Mouse (Mus musculus) 3134 (cell line): Measurements from ENCODE around the gene Slc4a10.

Experiments
- DNase-seq: peaks from one replicate; pipeline ENCODE4 v3.0.0-alpha.2; 2011; ENCODE audit warnings: low spot score; ENCODE audit not compliant: insufficient read length; ENCODE audit errors: extremely low read depth

Gene Slc4a10

DNA sequence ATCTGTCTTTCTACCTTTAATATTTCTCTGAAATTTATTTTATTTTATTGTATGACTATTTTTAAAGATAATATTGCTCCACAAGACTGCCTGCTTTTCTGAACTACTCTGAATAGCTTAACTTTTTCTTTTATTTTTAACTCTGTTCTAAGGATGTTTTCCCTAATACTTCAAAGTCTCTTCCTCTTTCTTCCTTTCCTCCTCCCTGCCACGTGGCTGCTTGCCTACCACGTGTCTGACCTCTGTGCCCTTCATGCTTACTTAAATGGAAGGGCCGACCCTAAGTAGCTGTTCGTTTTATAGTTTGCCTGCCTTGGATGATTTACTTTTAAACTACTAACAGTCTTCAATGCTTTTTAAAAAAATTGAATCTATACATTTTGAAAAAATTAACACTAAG, 225.6 kb downstream of the Slc4a10 start:
- DNase-seq, result no peak

DNA sequence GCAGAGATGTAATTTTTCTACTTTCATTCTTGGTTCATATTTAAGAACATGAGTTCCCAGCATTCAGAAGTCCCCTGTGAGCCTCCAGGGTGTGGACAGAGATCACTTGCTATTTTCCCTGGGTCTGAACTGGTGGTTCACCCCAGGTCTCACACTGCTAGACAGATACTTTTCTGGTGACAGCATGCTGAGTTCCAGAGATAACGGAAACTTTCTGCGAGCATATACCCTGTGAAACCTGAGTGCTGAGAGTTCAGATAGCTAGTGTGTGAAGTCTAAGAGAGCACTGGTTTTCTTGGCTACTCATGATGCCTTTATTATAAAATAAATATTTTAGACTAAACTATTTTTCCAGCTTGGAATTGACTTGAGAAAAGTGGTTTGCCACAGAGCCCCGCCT, 232.5 kb downstream of the Slc4a10 start:
- no peak for DNase-seq

DNA sequence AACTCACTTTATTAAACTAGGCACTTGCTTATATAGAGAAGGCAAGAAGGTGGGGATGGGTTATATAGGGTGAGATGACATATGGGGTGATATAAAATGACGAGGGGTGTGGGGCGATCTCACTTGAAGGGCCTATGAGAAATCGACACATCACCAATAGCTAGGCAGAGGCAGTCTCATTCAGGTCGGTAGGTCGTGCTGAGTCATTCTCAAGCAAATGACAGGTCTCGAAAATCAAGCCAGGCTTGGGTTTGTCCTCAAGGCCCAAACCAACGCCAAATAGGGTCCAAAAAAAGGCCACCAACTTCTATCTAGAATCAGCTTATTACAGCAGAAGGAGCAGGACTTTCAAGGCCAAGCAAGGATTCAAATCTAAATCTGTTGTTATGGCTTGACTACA, 233.5 kb downstream of the Slc4a10 start:
- DNase-seq, result no peak

DNA sequence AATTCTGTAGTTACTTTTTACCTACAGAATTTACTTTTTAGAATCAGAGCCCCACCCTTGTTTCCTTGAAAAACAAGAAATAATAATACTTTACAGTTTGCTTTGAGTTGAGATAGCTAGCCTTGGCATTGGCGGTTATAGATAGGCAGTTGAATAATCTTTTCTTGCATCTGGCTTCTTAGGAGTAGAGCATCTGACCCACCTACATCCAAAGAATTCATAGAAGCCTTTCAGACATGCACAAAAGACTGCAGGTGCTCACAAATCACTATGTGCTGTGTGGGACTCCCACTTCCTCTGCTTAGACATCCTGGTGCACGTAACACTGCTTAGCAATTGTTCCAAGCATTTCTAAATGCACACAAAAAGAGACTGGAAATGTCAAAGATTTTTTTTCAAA, 238.8 kb downstream of the Slc4a10 start:
- no peak for DNase-seq

DNA sequence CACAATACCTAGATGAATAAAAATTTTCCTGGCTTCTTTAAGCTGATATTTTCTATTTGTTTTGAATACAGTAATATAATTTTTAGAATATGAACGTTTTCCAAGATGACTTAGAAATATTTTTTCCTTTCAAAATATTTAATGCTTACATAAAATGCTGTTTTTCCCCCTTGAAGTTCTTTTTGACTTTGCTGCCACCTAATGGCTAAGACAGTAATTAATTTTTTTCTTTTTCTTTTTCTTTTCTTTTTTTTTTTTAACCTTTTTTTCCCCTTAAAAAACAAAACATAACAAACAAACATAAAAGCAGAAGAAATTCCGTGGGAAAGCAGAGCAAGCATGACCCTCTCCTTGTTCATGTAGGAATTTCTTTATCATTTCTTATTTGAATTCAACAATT, 239.6 kb downstream of the Slc4a10 start:
- DNase-seq, result no peak

DNA sequence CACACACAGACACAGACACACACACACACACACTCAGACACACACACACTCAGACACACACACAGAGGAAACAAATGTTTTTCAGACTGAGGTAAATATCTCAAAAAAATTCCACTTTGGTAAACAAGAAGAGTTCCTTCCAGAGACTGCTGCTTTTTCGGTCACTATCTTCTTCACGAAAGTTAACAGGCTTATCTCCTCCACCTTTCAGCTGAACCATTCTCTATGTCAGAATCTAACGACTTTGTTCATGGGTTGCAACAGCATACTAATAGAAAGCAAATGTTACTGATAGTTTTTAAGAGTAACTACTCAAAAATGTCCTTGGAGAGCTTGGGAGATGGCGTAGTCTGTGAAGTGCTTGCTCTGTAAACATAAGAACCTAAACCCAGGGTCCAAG, 241.3 kb downstream of the Slc4a10 start:
- no peak for DNase-seq

DNA sequence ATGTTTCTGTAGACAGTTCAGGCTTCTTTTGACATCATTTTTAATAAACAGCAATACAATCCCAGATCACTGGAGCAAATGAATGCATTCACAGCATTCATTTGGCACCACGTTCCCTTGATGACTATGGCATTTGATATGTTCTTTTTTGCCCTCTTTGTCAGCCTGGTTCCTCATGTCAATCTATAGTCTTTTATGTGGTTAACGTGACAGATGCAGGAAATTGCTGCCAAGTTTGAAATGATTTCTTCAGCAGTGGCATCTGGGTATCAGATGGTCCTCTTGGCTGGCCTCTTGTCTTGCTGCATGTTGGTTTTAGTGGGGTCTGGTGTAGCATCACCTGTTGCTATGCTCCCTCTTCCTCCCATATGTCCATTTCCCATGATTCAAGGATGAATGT, 247.6 kb downstream of the Slc4a10 start:
- DNase-seq, result no peak

DNA sequence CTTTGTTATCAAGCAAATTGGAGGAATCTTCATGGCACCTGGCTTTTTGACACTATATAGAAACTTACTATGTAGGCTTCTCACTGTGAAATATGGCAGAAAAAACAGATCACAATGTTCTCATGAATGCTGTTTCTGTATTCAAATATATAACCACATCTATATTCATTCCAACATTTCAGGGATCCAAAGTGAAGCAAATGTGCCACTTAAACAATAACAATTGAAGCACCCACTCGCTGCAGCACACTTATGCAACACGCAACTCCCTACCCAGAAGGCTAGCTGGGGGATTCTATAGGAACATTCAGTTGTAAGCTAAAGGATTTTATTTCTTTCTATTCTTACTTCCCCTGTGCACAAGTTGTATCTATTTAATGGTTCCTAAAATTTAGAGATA, 255.5 kb downstream of the Slc4a10 start:
- DNase-seq, result no peak

DNA sequence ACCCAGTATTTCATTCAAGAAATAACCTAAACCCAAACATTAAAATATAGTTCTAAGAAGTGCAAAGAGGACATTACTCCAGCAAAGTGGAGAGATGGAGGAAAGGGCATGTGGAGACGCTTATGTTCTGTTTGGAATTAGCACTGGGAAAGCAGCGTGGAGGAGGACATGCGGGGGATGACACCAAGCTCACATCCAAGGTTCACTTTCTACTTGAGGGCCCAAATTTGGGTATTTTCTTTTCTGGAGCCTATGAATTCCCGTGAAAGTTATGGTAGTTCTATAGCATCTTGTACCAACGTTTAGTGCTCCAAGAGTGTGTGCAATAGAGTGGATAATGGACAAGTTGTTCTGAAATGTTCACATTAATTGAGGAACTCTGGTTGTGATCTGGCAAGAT, 260.7 kb downstream of the Slc4a10 start:
- DNase-seq, result no peak

DNA sequence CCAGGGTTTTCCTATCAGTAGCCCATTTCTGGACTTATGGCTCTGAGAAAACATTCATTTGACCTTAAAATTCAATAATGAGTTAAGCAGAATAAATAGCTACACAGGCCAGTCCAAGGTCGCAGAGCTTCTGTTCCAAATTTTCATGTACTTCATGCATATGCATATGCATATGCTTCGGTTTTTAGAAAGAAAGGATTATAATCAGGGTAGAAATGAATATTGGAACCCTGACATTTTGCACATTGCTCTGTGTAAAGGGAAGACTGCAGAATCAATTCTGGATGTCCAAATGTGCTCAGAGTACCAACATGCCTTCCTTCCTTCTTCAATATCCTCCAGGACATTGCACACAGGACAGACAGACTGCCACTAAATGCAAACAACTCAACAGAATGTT, 261.2 kb downstream of the Slc4a10 start:
- DNase-seq, result no peak

DNA sequence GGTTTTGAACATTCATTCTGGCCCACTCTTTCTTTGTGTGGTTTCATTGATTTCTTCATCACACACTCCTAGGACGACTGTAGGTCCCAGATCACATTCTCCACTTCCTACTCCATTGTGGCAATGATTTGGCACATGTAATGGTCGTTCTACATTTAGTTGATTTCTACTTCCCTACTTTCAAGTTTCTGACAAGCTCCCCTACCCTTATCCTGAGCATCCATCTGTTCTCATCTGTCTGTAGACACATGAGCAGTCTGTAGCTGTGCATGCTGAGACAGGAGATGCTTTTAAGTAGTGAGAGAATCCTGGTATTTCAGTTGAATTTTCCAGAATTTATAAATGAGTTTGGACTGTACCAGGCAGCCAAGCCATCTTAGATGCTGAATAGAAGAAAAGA, 270.7 kb downstream of the Slc4a10 start:
- no peak for DNase-seq

DNA sequence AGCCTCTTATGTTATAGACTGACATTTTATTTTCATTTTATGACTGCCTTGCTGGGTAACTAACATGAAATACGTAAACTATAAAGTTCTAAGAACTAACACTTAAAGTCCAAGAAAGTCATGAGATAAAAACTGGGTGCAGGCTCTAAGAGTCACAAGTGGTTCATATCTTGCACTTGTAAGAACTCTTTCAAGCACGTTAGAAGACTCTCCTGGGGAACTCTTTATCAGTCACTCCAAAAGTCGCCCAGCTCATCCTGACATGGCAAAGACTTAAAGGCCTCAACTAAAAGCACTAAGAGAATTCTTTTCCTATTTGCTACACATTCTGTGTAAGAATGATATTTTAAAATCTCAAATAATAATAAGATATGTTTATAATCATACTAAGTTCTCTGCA, 273.2 kb downstream of the Slc4a10 start:
- no peak for DNase-seq

DNA sequence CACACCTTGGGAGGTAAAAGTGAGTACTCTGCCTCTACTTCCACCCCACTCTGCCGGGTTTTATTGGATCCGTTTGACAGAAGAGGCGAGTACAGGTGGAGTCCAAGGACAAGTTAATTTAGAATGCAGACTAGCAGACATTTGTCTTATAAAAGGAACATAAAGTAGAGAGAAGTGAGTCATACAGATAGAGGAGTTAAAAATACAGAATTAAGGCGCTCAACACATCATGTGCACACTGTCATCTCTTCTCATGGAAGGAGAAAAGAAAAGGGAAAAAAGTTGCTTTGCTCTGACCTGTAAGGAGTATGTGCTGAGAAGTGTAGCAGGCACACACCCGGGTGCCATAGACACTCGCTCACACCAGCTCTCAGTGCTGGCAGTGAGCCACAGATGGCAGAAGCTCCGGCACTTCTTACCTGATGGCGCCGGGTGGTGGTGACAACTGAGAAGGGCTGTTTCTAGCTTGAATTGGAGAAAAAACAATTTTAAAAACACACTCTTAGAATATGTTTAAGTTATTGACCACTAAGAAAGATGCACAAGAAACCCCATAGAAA, 276.9 kb downstream of the Slc4a10 start:
- no peak for DNase-seq

DNA sequence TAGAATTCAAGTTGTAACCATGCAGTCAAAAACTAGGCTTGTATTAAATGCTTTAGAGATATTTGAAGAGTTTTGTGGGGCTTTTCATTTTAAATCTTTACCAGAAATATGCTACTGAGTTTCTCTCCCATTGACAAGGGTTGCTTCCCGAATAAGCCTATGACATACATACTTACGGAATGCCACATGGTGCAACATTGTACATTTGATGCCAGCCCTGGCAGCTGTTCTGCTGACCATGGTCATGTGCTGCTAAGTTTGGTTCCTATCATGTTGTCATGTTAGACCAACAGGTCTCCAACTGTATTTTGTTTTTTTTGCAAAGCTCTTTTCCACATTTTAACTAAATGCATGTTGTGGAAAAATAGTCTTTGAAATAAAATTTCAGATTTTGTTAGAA, 279.1 kb downstream of the Slc4a10 start:
- no peak for DNase-seq

DNA sequence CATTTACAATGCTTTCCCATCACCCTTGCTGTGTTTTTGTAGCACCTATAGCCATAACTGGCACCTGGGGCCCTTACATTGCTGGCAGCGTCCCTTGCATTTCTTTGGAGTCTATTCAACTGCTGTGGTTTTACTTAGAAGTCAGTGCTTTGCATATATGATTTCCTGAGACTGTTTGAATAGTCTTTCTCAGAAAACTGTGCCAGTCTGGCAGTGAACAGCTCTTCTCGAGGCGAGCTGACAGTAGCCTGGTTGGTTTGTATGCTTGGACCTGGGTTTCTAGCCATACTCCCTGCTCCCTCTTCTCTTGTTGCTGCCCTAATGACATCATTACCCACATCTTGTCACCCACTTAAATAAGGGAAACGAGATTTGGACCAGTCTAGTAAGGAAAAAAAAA, 285.7 kb downstream of the Slc4a10 start:
- DNase-seq, result no peak

DNA sequence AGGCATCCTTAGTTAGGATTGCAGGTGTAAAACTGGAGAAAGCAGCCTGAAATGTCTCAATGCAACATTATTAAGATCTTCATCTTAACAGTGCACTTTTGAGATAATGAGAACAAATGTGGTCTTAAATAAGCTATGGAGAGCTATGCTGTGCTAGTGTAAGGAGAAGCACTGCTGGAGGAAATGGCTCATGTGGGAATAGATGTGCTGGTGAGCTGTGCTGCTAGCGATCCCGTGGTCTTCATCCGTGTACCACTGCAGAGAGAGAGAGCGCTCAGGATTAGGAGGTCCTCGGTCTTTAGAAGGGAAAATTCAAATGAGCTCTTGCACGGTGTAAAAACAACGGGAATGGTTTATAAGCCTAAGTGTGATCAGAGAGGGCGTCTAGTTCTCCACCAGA, 286.2 kb downstream of the Slc4a10 start:
- no peak for DNase-seq

DNA sequence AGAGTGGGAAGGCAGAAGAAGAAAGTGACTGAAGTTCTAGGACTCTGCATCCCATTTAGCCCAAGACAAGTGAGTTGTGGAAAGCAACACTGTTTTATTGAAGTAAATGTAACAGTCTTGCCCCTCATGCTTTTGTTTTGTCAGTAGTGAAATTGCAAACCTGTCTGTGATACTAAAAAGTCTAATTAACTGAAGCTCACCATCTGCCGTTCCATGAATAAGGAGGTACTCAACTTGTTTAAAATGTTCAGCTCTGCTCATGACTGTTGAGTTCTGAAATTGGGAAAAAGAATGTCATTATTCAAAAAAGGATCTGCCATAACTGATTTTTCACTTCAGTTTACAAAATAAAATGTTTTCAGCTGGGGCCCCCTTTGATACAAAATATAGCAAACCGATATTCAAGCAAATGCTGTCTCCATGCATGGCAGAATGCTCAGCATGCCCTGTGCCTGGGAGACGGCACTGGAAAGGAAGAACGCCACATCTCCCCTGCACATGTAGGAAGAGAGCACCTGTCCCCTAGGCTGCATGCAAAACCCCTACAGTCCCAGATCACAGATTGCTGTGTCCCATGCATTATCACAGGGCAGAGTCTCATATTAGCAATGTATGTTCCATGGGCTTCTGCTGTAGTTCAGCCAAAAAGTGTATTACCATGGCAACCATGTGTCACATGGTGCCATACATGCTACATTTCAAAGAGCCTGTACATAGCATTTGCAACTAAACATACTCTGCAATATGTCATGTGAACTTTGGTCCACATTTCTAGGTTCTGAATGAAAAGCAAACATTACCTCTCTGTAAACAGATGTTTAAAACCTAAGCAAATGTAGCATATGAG, 288.4 kb downstream of the Slc4a10 start:
- no peak for DNase-seq

DNA sequence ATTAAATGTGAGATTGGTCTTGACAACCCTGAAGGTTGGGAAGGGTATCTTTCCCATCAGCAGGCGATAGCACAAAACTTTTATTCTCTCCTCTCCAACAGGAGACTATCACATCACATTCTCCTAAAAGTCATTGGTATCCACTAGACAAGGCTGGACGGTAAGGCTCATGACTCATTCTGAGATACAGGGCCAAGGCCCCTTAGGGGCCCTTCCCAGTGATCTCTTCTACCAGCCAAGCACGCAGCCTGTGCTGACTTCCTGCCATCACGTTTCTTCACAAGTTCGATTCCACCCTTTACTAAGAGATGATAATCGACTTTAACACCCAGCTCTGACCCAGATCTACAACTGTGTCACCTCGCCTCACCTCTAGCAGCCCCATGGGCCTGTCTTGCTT, 290.8 kb downstream of the Slc4a10 start:
- DNase-seq, result no peak

DNA sequence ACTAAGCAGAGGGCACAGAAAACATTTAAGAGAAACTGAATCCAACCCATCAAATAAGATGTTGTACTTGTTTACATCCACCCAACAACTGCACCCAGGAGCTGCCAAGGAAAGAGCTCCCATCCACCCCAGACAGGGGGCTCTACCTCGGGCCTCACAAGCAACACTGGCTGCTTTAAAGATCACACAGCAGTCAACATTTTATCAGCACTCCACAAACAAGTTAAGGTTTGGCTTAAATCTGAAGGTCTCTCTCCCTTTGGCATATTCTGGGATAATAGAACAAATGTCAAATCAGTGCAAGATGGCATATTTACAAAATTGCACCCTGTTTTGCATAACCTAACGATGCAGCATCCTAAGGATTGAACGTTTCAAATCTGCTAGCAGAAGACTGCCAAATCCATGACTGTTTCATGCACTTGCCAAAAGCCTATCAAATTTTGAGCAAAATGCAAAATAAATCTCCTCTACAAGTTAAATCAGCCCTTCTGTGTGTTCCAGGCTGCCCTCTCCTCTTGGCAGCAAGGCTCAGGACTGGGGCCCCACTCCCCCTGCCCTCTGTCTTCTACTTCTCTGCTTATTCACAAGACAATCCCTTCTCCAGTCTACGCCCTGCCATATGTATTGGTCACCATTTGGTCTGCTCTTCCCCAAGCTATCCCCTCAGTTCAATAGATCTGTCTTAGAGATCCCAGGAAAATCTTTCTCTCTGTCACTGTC, 293.1 kb downstream of the Slc4a10 start:
- no peak for DNase-seq

DNA sequence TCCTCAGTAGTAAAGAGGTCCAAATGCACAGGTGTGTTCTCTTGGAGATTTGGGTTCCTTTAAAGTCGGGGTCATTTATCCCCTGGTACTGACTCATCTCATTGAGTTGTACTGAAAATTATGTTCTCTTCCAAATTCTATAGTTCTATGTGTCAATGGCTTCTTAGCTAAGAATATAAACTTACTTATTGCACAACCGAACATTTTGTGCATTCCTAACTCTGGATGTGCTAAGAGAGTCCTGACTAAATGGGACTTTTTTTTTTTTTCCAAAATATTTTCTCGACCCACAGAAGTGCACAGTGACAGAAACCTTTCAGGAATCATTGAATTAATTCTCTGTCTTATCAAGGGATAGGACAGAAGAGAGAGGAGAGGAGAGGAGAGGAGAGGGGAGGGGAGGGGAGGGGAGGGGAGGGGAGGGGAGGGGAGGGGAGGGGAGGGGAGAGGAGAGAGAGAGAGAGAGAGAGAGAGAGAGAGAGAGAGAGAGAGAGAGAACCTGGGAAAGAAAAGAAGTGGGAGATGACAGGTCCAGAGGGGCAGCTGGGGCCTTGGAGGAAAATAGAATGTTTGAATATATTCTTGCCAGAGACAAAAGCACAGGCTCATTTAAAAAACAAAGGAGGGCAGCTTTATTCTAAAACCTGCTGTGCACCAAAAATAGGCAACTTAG, 294.9 kb downstream of the Slc4a10 start:
- DNase-seq, result no peak

DNA sequence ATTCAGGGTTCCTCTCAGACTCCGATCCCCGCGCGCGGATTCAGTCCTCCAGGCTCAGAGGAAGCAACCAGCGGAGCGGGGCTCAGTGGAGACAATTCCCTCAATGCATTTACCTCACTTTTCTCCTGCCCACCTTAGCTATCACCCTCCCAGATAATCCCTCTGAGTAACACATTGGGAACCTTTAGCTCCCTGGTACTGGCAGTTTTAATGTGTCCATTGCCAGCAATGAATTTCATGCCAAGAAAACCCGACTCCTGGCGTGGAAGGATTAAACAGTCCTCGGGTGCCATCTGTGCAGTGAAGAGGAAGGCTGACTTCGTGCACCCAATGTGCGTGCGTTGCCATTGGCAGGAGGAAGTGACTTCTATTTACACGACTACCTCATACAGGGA, 295.5 kb downstream of the Slc4a10 start:
- no peak for DNase-seq
